Mouse (Mus musculus) T-helper 17 cell (primary cell): ENCODE data around the gene Cox4i2.

Experiments used
- in situ Hi-C, 2 experiments: fragments of 300-600 bp; cut with MboI, MseI; formaldehyde crosslinking; loops; 1 replicate in 1 of 2; 2 replicates in 1 of 2; pipeline ENCODE4 v1.15.1; 2025; ENCODE audit warnings: high pct_unique_total_duplicates in 2 of 2

Gene Cox4i2

DNA sequence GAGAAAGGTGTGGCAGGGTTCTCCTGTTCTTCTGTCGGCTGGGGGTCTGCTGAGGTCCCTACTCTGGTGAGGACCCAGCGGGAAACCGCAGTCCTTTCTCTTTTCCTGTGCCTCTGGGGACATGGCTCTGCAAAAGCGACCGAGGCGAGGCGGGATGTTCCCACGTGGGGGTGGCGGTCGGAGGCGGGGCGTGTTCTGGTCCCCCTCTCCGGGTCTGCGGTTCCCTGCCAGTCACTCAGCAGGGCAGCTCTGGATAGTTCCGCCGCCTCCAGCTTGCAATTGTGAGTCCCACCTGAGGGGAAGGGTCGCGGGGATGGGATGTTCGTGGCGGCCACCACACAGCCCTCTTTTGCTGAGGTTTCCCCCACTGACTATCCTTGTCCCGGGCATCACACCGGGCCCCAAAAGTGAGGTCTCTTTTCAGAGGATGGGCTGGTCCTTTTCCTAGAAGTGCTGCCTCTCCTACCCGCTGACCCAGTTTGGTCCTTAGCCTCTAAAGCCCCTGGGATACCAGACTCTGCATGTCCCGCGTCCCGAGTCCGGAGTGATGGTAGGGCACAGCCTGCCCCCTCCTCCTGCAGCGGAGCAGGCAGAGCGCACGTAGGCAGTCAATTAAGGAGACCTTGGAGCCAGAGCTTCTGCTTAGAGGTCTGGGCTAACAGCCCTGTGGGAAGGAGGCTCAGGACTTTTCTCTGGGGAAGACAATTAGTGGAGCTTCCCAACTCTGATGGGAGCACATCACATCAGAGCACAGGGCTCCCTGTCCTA is at the start of gene Cox4i2:
TSS of gene Cox4i2 (plus strand) at position 230 of the 768 bp plus-strand sequence.
- in situ Hi-C loops = no loop called here

DNA sequence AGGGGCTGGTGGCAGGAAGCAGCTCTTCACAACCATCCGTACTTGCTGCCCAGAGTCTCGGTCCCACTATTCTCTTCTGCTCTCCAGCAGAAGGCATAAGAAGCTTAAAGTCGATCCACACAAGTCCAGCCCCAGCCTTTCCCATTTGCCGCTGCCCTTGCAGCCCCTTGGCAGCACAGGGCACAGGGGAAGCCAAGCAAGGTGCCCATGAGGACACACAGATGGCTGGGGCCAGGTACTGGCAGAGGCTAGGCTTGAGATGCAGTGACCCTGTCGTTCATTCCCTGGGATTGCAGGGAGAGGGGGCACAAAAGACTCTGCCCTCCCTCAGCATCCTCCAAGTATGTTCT is 49.7 kb upstream of the Cox4i2 start:
- in situ Hi-C loops = loop anchor here in 1 of 2 experiments (5.0 kb wide), 1 partner anchor 53 kb away; no protein-coding TSS in a partner anchor

DNA sequence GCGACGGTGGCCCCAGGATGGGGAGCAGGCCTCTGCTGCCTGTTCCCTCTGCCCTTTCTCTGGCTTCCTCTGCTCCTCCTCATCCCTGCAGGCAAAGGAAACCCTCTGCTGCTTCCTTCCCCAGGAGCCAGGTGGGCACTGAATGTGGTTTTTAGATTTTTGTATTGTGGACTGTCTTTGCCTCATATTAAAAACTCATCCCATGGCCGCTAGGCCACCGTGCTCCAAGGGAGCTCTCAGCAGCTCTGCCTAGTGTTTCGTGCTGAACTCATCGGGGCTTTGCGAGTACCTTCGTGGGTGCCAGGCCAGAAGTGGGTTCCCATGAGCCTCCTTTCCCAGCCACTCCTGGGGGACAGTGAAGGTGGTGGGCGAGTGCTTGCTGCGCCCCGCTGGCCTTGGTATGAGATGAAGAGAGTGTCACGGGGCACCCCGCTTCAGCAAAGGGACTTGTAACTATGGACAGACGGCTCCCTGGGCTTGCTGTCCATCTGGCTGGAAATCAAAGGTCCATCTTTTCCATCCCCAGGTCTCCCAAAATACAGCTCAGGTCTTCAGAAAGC is 49.1 kb upstream of the Cox4i2 start:
- in situ Hi-C loops = loop anchor here in 1 of 2 experiments (5.0 kb wide), 1 partner anchor 52 kb away; no protein-coding TSS in a partner anchor

DNA sequence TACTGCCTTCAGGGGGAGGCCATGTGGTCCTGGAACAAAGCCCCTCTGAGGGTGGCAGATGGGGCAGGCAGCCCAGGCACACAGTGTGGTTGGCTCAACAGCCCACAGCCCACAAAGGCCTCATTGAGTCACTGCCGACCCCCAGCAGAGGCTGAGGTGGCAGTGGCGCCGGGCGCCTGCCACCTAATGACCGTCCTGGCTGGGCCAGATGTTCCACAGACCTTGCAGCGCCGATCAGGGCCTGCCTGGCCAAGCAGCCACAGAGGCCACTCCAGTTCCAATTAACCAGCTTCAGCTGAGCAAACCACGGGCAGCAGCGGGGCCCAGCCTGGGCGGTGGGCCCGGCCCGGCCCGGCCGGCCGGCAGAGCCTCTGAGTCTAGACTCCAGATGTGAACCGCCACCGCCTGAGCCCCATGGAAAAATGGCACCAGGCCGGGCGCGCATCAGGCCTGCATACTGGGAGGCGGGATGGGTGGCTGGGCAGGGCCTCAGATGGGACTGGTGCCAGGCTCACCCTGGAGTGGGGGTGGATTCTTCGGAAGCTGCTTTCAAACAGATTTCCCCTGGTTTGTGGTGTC is 47.9 kb upstream of the Cox4i2 start:
- in situ Hi-C loops = no loop called here

DNA sequence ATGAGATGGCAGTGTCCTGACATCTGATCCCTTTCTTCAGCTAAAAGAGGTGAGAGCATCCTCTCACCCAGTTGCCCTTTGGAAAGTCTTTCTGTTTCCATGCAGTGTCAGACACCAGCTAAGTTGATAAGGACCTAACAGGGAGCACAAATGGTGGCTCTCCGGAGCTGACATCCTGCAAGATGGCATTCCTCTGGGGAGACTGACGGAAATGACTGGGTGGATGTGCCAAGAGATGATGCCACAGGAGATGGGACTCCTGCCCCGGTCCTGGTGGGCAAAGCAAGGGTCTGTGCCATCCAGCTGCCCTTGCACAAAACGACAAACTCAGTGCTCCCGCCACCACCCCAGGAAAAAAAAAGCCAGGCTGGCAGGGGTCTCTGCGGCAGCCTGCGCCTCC is 46.8 kb upstream of the Cox4i2 start:
- in situ Hi-C loops = no loop called here

DNA sequence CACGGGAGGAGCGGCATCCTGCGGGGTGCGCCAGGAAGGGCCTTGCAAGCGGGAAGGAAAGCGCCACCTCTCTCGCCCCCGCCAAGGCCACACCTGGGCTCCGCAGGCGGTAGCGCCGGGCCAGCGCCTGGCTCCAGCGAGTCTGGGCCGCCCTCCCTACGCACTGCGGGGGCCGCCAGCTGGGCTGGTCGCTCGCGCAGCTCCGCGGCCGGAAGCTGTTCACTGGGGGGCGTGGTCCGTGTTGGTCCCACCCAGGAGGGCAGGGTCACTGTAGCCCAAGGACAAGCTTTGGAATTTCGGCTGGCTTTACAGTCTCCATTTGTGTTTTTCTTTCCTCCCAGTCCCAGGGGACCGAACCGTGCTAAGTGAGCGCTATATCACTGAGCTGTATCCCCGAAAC is 46.3 kb upstream of the Cox4i2 start:
- in situ Hi-C loops = no loop called here

DNA sequence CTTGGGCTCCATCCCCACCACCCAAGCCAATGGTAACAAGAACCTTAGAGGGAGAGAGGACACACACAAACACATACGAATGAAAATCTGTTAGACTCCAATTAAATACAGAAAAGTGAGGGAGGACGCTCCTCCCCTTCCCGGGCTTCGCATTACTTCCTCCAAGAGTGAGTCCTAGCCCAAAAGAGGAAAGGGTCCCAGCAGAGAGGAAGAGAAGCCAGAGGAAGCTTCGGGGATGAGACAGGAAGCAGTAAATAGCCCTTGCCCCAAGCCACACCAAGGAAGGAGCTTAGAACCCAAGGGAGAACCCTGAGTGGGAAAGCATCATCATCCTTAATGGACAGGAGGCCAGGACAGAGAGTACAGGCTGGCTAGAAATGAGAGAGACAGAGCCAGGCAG is 44.9 kb upstream of the Cox4i2 start:
- in situ Hi-C loops = no loop called here

DNA sequence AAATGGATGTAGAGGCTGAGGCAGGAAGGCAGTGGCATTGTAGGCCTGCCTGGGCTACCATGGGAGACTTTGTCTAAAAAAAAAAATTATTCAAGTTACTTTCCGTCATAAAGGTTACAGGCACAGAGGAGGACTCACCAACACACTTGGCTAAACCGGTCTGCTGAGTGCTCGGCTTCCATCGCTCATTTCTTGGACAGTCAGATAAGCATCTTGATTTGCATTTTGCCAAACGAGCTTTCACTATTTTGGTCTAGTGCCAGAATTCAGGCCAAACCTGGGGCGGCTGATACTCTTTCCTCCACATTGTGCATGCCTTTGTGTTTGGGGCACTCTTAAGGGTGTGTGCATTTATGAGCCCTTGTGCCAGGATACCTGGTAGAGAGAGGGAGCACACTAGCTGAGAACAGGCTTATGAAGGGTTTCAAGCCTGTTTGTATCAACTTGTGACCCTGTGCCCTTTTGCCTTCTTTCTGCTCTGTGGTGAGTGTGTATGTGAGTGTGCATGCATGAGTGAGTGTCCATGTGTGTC is 37.7 kb upstream of the Cox4i2 start:
- in situ Hi-C loops = no loop called here

DNA sequence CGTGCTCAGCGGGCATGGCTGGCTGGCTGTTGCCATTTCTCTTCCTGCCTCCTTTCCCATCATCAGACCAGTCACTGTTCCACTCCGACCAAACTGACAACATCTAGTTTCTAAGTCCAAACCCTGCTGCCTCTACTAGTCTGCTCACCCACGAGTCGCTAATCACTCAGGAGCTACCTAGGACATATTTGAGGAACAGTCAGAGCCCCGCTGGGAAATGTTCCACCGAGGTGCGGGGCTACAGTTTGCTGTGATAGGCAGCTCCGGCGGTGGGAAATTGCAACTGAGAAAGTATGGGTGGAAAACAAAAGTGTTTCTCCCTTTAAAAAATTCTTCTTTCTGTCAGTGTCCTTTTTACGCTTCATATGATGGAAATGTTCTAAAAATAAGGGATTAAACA is 36.3 kb upstream of the Cox4i2 start:
- in situ Hi-C loops = no loop called here

DNA sequence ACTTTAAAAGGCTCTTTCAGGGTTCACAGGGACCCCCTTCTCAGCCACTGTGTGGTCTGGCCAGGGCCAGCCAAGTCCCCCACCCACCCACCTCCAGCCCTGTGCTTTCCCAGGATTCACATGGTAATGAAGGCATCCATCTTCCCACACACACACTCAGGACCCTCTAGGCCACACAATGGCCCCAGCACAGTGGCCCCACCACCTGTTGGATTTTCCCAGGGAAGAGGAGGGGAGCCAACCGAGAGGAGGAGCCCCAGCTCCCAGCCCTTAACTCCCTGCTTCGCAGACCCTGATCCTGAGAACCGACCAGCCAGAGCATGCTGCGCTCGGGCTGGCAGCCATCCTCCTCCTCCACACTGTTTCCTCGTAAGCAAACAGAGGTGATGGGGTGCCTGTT is 35.9 kb upstream of the Cox4i2 start:
- in situ Hi-C loops = no loop called here

DNA sequence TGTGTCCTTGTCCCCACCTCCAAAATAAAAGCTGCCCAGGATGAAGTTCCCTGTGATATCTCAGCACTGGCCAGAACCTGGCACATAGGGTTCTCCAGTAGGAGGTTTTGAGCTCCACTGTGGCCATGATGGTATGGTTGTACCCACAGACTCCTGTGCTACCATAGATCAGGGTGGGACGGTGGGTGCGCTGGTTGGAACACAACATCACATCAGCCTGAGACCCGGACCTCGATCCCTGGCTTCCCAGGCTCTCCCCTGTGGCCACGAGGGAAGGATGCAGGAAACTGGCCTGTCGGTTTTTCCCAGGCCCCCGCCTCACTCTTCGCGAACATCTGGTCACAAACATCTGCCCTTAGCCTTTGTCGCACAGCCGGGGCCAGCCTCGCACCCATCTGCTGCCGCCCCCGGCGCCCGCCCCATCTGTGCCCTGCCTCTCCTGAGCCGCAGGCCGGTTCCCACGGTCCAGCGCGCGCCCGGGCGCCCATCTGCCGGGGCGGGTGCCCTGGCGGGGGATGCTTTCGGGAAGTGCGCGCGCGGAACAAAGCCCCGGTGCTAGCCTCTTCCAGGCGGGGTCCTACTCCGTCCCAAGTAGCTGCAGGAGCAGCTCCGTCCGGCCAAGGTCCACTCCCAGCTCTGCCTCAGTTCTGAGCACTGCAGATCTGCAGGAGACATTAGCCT is 30.2 kb upstream of the Cox4i2 start:
- in situ Hi-C loops = no loop called here

DNA sequence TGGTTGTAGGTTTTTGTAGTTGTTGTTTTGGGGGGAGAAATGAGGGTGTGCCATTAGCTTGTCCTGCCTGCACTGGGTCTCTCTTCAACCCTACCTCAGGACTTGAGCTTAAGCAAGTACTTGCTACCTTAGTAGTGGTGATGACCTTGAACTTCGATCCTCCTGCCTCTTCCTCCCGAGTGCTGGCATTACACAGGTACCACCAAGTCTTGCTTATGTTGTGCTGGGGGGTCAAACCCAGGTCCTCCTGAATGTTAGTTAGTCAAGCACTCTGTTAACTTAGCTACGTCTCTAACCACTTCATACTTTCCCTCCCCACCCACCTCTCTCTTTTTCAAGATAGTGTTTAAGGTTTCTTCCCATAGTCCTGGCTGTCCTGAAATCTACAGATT is 29.6 kb upstream of the Cox4i2 start:
- in situ Hi-C loops = no loop called here

DNA sequence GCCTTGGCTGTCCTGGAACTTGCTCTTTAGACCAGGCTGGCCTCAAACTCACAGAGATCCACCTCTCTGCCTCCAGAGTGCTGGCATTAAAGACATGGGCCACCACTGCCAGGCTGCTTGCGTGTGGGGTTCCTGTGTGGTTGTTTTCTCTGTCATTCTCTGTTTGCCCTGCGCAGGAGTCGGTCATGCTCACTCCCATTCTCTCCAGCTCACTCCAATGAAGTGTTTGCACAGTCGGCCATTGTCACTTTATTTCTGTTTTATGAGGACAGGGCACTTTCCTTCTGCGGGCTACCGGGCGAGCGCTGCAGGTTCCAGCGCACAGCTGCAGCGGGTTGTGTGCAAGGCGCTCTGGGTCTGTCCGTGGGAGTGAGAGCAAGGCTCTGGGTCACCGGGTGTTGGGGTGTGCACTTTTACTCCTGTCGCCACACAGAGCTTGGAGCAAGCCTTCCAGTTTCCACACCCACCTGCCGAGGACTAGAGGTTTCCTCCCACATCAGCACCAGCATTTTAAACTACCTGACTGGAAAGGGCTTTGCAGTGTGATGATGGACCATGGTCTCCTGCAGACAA is 28.7 kb upstream of the Cox4i2 start:
- in situ Hi-C loops = no loop called here

DNA sequence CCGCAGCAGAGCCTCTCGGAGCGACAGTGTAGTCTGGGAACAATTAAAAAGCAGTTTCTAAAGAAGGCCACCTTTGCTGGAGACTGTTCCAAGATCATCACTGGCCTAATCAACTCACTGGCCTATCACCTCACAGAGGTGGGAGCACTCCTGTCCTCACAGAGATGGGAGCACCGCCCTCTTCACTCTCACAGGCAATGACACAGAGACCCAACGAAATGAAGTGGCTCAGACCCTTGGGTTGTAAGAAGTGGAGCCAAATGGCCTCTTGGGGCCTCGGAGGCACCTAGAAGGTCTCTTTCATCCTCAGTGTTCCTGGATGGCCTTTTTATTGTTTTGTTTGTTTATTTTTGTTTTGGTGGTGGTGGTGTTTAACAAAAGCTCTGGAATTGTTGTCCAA is 27.8 kb upstream of the Cox4i2 start:
- in situ Hi-C loops = no loop called here

DNA sequence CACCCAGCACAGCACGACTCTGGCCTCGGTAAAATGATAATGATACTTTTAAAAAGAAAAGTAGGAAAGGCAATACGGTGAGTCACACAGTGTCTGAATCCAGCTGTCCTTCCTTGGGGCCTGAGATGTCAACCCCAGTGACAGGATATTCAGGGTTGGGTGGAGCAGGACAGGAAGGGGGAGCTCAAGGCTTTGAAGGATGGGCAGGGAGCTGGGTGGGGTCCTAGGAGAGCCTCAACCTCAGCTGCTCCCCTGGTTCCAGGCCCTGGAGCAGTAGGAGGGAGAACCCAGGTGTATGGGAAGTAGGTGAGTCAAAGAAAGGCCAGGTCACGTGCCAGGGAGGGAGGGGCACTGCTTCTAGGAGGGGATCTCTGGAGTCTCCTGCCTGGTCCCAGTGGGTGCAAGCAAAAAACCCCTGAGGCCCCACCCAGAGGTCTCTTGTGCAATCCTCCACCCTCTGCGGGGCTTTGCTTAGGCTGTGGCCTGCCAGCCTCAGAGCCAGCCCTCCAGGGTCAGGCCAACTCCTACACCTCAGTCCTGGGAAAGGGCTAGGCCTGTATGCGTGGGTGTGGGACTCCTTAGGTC is 27.1 kb upstream of the Cox4i2 start:
- in situ Hi-C loops = no loop called here

DNA sequence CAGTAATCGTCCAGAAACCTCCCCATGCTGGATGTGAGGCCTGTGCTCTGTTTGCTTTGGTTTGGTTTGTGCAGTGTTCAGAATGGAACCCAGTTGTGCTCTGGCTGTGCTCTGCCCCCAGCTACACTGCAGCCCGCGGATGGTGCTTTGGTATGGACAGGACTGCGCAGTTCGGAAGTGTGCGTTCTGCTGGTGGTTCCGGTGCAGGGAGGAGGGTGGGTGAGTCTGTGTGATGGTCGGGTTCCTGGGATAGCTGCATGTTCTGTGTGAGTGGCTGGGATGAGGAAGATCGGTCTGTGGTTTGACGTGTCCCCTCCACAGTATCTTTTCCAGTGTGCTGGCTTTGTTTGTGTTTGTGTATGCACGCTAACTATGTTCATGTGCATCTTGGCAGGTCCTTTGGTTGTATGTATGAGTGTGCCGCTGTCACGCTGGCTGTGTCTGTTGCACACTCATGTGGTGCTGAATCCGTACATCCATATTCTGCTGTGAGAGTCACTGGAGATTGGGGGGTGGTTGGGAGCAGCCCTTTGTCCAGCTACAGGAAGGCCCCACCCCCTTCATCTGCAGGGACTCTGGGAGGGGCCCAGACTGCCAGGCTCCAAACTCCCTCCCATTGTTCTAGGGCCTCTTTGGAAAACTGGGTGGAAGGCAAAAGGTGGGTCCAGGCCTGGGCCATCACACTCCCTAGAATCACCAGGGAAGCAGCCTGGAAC is 26.0 kb upstream of the Cox4i2 start:
- in situ Hi-C loops = no loop called here

DNA sequence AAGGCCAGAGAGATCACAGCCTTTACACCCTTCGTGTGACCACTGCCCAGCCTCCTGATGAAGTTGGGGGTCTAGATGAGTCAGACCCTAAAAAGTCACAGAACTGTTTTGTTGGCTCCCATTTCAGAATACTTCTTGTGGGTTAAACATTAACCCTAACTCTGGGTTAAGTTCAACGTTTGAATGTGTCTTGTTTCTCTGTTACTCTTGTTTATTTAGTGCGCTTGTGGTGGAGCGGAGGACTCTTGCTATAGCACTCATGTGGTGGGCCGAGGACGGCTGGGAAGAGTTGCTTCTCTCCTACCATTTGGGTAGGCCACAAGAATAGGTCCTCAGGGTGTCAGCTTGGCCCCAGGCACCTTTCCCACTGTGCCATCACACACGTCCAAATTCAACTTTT is 25.4 kb upstream of the Cox4i2 start:
- in situ Hi-C loops = no loop called here

DNA sequence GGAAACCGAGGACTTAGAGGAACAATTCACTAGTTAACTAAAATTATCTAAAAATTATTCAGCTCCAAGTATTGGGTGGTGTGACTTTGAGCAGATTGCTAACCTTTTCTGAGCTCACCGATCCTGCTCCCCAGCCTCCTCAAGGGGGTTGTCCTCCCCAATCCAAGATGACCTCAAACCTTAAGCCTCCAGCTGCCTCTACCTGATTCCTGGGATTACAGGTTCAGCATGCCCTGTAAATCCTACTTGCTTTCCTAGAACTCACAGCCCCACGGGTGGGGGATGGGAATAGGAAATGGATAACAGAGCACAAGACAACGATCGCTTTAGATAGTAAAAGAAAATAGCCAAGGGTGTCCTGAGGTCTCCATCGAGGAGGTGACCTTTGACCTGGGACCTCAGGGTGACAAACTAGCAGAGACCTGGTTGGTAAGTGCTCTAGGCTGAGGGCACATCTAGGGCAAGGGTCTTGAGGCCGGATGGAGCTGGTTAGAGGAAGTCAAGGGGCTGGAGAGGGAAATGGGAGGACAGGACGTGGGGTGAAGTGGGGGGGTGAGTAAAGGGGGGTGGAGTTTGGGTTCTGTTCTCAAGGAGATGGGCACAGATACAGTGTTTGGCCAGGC is 24.8 kb upstream of the Cox4i2 start:
- in situ Hi-C loops = no loop called here

DNA sequence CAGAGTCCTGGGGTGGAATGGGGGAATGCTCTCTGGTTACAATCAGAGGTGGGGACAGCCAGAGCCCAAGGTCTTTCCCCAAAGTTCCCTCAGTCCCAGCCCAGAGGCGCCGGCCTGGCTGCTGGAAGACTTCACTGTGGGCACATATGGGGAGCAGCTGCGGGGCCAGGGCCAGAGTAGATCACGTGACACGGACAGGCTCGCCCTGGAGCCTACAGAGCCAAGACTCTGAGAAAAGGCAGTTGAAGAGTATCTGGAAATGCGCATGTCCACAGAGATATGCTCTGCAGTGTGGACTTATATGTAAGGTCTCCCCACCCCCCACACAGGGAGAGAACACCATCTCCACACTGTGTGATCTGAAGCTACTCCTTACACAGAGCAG is 24.3 kb upstream of the Cox4i2 start:
- in situ Hi-C loops = no loop called here

DNA sequence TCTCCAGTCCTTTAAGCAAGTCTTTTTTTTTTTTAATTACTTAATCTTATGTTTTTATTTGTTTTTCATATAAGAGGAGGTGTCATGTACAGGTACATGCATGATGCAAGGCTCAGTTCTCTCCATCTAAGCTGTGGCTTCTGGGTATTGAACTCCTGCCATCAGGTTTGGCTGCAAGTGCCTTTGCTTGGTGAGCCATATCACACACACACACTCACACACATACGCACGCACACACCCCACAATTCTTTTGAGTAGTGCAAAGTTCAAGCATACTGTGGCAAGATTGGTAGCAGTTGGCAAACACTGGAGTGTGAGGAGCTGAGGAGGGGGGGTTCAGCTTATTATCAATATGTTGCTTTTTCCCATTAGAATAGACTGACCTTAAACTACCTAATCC is 20.8 kb upstream of the Cox4i2 start:
- in situ Hi-C loops = no loop called here

DNA sequence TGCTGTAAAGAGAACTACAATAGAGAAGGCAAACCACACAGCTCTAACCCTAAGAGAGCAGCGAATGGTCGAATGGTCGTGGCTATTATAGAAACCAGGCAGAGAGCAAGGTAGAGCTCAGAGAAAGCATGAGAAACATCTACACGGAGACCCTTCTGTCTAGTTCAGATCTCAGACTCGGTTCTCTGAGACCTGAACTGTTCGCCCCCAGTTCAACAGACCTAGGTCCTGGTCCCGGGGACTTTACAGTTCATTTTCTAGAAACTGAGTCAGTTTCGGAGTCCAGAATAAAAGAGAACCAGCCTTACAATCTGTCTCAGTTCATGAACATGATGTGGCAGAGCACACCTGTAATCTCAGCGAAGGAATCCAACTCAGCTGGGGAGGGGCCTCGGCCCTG is 19.5 kb upstream of the Cox4i2 start:
- in situ Hi-C loops = no loop called here
